Mouse (Mus musculus): ENCODE results near the gene Lclat1.
"Not testable (repeated sequence)": the region's sequence is repeated elsewhere in the genome, so short reads cannot be mapped to it uniquely, and the experiment has no call there.

Lclat1 gene

GRCm38 (mm10) chr17:73246926-73247325 is 139.1 kb downstream of the Lclat1 start:
- DNase-seq, result no peak

DNA sequence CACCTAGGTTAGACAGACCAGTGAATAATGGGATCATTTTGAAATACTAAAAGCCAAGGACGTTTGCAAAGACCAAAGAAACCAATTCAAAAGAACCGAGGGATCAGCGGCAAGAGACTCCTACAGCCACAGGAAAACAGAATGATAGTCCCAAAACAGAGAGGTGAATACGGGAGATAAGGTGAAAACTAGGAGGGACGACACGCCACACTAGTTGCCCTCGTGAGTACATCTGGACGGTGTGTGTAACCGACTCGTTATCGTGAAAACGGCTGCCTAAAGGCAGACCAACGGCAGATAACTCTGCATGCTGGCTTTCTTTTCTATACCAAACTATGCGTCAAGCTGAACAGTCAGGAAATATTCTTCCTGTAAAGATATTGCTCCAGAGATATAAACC is 140.0 kb downstream of the Lclat1 start:
- no peak for DNase-seq

GRCm38 (mm10) chr17:73250488-73251141 is 142.8 kb downstream of the Lclat1 start:
- DNase-seq, result no peak

GRCm38 (mm10) chr17:73251142-73251502 is 143.3 kb downstream of the Lclat1 start:
- DNase-seq, result no peak

GRCm38 (mm10) chr17:73251812-73252608 is 144.2 kb downstream of the Lclat1 start:
- no peak for DNase-seq

- DNase-seq, result no peak
These were observed 145.6 kb downstream of the Lclat1 start for GRCm38 (mm10) chr17:73253291-73253969.

DNA sequence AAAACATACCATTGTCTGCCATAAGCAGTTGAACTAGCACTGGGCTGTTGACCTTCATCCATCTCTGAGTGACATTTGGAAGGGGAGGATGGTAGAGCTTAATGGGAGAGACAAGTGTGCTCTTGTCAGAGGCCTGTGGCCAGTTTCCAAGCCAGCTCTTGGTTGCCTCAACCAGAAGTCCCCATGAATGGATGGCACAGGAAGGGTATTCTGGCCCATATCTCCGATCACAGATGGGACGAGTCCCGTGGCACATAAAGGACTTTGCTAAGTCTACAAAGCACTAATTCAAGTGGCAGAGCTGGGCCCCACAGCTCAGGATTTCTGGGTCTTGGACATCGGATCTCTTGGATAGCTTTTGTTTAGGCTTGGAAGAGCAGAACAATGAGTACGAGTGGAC is 148.0 kb downstream of the Lclat1 start:
- DNase-seq, result no peak

DNA sequence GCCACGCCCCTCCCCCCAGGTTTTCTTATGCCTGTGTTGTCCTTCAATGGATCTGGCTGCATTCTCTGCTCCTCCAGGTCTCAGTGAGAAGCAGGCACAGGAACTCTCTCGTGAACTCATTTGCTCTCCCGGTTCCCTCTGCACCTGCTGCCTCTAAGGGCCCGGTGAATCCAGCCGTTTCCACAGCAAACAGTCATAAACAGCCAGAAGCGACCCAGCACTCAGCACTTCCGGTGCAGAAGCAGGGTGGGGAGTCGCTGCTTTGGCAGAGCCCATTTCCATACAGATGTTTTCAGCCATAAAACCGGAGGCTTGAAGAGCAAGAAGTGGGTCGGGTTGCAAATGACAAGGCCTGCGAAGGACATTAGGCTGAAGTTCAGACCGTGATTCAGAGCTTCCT is 150.8 kb downstream of the Lclat1 start:
- no peak for DNase-seq

DNA sequence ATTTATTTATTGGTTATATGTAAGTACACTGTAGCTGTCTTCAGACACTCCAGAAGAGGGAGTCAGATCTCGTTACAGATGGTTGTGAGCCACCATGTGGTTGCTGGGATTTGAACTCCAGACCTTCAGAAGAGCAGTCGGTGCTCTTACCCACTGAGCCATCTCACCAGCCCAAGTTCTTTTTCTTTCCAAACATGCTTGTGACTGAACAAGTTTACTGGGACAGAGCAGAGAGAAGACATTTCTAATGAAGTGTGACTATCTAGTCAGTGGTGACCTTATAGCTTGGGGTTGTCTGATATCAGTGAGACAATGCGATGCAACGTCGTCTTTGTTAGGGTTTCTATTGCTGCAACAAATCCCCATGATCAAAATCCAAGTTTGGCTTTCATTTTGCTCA is 151.5 kb downstream of the Lclat1 start:
- DNase-seq, result not testable (repeated sequence)

GRCm38 (mm10) chr17:73262558-73262957 is 154.8 kb downstream of the Lclat1 start:
- DNase-seq, result no peak

- DNase-seq, result no peak
These were observed 155.3 kb downstream of the Lclat1 start for GRCm38 (mm10) chr17:73263077-73263501.

GRCm38 (mm10) chr17:73270871-73271796 is 163.3 kb downstream of the Lclat1 start:
- no peak for DNase-seq

GRCm38 (mm10) chr17:73271797-73272600 is 164.2 kb downstream of the Lclat1 start:
- DNase-seq, result no peak

DNA sequence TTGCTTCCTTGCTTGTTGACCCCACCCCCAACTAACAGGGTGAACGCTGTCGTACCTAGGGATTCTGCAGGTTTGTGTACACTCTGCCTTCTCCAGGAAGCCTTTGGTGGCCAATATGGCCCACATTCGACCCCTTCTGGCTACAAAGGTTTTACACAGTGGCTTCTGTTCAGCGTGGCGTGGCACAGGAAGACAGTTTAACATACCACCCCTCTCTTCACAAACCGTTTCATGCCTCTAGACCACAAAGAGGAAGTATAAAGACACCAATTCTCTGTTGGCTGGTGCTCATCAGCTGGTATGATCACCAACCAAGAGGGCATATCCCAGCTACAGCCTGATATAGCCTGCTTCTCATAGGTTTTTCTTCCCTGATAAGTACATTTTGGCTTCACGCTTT is 166.0 kb downstream of the Lclat1 start:
- no peak for DNase-seq

GRCm38 (mm10) chr17:73275066-73275465 is 167.3 kb downstream of the Lclat1 start:
- no peak for DNase-seq

DNA sequence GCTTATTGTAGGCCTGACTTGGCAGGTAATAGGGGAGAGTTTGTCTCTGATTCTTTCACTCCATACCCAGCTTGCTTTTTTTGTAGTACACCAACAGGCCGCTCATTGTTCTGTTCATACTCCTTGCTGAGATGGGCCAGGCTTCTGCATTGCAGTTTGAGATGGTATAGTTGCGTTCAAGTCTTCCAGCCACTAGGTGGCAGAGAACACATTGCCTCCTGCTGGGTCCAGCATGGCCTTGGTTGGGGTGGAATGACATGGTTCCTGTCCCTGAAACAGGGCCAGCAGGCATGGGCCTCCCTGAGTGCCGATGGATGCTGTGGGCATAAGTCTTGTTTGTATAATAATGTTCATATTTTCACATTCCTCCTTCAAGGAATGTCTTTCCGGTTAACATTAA is 170.0 kb downstream of the Lclat1 start:
- no peak for DNase-seq

- DNase-seq, result not testable (repeated sequence)
These were observed 174.9 kb downstream of the Lclat1 start for GRCm38 (mm10) chr17:73282702-73283101.

DNA sequence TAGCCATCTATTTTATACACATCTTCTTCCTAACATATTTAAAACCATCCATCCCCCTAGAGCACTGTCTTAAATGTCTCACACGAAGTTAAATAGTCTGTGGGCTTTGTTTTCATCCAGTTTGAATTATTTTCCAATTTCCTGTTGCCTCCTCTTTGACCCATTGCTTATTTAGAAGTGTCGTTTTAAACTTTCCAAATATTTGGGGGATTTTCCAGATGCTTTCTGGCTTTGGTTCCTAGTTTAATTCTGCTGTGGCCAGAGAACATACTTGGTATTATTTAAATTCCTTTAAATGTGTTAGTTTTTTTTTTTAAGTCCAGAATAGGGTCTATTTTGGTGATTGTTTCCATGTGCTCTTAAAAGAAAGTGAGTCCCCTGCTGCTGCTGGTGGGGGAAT is 176.5 kb downstream of the Lclat1 start:
- DNase-seq, result no peak
